Mouse (Mus musculus) ES-Bruce4 (cell line): ENCODE measurements at regions not wholly inside any gene's neighbourhood (a gene's known extent, or its start where the extent isn't known, plus 50 kb on each side); places are given as distances from the start of the nearest gene placed in this dataset.

Experiments used
- CTCF ChIP-seq: IDR thresholded peaks from one replicate; pipeline ENCODE4 v1.8.1; 2011; ENCODE audit warnings: low read depth, low read length
- POLR2A ChIP-seq: IDR thresholded peaks from one replicate; pipeline ENCODE4 v1.8.1; 2011; ENCODE audit warnings: low read length; ENCODE audit not compliant: insufficient read depth

DNA sequence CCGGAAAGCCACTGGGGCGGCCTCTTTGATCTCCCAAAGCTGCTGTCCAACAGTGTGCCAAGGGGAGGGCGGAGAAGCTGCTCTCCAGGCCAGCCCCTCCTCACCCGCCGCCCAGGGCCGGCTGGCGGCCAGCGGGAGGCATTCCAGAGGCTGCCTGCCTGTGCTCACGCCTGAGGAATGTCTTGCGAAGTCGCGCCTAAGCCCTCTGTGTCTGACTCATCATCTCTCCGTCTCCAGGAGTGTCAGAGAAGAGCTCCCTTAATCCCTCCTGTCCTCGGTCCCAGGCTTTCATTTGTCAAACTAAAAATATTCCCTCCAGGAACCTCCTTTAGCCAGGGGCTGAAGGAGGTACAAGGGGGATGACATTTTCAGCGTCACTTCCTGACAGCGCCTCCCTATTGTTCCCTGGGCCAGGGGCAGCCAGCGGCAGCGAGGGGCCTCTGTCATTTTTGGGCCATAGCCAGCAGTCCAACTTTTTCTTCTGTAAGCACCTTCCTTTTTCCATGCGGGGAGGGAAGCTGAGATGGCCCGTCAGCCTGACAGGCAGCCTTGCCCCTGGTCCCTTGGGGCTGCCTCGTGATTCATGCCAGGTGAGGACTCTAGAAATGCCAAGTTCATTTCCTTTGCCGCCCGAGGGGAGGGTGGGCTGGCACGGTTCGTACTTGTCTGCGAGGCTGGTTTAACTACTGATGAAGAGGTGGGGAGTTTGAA lies 113.4 kb downstream of the Gm525 start:
- TF ChIP-seq POLR2A (no peak), CTCF (no peak)
